Mouse (Mus musculus) naive thymus-derived CD4-positive, alpha-beta T cell, adult 2 months (primary cell): ENCODE data around the gene Pgghg.
"Not testable (repeated sequence)": the region's sequence is repeated elsewhere in the genome, so short reads cannot be mapped to it uniquely, and the experiment has no call there.

Experiments used
- DNase-seq: peaks from one replicate; pipeline ENCODE4 v3.0.0-alpha.2; 2011; ENCODE audit warnings: low read depth

The Pgghg gene

DNA sequence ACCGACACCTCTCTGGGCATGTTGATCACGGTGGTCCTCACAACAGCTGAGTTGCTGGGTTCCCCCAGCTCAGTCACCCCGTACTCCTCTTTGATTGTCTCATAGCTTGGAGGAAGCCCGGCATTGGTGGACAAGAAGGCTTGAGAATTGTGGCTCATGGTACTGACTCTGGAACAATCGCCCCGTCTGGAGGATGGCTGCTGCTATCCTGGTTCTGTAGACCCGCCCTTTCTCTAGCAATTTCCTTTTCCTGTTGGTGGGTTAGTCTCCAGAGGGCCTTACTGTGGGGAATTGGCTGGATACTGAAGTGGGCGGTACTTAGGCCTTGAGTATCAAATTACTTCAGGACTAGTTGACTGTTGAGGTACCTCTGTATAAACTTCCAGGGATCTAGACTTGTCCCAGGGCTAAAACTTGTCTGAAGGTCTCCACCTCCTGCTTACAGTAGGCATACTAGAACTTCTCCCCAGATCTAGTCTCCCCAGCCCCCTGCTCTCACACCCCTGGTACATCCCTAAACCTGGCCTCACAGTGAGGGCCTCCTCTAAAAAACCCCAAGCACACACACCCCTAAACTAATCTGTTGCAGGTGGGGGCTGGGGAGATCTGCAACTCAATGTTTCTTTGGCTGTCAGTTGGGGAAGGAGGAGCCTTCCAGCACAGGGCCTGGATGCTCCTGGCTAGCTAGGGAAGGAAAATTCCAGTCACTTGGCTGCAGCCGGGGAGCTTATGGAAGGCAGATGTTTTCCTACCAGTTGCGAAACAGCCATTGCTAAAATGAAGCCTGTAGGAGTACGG, 14.8 kb downstream of the Pgghg start, which contains the start of the genes Gm45717 and Ifitm2:
Gene Gm45717, minus strand, starts transcription at position 180 of the 798 bp plus-strand sequence.
Gene Ifitm2, minus strand, starts transcription at position 230 of the 798 bp plus-strand sequence.
- DNase-seq, result no peak

DNA sequence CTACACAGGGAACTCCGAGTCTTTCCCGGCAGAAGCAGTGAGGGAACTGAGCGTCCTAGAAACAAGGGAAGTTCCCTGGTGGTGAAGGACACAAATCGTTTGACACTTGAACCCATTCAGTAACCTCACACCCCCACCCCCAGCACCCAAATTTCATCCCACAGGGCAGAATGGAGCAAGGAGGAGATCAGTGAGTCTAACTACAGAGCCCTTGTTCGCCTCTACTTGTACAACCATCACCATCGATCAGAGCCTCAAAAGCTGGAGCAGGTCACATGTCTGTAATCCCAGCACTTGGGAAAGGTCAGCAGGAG, 15.3 kb downstream of the Pgghg start:
- no peak for DNase-seq

DNA sequence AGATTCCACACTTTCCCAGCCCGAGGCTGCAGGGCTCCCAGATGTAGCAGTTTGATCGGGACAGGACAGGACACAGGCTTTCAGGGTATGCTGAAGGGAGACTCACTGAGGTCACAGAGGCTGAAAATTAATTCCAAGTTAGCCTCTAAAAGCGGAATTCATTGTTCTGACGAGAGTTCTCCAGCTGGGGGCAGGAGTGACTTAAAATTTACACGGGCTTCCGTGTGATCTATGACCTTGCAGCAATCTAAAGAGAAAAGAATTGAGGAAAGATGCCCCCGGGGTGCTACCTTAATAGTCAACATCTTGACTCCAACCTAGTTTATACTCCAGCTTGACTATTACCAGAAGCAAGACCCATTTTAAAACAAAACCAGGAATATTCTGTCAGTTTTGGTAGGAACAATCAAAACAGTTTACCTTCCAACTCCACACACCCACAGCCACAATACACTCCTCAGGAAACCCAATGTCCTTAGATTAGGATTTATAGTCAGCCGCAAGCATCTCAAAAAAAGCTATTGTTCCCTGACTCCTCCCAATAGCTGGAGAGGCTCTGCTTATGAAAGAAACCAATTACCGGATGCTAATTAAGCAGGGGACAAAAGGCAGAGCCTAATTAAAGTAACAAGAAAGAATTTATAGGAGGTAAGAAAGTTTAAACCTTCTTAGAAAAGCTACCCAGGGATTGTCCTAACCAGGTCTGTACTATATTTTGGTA, 18.1 kb downstream of the Pgghg start:
- DNase-seq, result peak; percentile 70

DNA sequence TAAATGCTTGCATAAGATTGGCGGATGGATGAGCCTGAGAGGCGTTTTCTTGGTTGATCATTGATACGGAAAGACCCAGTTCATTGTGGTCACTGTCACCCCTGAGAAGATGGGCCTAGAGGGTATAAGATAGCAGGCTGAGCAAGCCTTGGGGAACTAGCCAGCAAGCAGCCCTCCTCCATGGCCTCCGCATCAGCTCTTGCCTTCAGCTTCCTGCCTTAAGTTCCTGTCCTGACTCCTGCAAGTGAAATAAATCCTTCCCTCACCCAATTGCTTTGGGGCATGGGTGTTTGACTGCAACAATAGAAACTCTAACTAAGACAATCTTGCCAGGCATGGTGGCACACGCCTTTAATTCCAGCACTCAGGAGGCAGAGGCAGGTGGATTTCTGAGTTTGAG, 18.8 kb downstream of the Pgghg start:
- DNase-seq, result no peak

DNA sequence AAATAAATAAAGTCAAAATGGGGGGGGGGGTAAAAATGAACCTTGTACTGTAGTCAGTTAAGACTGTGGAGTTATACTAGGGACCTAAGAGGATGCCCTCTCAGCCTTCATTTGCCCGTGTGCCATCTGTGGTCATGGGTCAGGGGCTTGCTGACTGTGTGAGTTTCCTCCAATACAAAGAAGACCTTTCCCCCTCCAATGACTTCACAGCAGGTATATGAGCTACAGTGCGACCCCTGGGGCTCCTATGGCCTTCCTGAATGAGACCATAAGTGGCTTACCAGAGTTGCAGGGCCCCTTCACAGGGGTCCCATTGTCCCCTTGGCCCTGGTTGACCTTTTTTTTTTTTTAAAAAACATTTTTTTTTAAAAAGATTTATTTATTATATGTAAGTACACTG, 20.2 kb downstream of the Pgghg start:
- no peak for DNase-seq

DNA sequence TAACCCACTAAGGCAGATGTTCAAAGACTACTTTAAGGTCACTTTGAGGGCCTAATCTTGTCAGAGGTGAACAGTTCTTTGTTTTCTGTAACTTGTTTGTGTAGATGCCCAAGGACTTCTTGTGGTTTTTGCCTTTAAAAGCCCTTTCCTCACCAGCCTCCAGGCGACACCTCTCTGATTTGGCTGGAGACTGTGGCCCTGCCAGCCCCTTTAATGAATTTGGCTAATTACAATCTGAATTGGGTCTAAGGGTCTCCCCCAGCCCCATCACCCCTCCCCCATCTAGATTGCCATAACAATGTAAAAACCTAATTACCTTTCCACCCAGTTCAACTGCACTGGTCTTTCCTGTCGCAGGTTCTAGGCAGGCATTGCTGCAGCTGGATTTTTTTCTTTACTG, 21.5 kb downstream of the Pgghg start:
- no peak for DNase-seq

DNA sequence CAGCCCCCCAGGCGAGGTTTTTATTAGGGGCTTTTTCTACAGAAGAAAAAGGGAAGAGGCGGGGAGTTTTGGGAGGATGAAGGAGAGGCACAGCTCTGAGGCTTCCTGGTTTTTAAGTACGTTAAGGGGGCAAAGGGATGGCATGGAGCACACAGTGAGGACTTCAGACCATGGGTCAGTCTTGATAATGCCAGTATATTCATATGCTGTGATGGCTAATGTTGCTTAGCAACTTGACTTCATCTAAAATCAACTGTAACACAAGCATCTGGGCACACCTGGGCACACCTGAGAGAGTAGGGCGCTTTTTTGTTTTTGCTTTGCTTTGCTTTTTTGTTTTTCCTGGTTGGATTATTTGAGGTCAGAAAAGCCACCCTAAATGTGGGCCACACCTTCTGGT, 25.7 kb downstream of the Pgghg start, which contains the start of gene Ifitm1:
Gene Ifitm1, plus strand, starts transcription at position 301 of the 400 bp plus-strand sequence.
- DNase-seq, result no peak

DNA sequence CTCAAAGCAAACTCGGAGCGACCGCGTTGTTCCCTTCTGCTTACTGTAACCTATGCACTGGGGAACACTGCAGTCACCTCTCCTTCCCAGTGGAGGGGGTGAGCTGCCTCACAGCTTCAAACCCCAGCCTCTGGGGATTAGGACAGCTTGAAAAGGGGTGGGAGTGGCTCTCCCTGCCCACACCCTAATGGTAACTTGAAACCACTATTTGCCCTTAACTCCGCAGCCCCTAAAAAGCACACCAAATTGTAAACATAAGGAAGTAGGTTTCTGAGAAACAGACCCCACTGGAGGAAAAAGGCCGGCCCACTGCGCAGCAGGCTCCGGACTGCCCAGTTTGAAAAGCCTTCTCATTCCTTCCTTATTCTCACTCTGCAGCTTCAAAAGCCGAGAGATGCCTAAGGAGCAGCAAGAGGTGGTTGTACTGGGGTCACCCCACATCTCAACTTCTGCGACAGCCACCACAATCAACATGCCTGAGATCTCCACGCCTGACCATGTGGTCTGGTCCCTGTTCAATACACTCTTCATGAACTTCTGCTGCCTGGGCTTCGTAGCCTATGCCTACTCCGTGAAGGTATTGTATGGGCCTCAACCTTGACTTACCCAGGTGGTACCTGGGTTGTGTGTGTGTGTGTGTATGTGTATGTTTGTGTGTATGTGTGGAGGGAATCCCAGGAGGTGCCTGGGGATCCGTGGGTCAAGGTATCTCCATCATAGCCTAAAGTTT, 26.8 kb downstream of the Pgghg start:
- DNase-seq, result no peak

DNA sequence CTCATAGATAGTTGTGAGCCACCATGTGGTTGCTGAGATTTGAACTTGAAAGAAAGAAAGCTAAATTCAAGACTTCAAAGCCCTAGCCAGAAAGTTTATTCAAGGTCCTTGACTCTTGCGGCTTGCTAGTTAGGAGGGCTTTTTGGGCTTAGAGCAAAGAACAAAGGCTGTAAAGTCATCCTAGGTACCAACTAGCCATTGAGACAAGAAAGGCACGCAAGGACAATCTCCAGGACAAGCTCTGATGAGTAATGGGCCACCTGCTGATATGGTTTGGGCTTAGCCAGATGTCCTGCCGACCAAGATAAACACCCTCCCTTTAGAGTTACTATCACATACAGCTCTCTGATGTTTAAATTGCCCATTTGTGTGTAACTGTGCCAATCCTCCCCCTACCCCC, 27.5 kb downstream of the Pgghg start:
- DNase-seq, result not testable (repeated sequence)

DNA sequence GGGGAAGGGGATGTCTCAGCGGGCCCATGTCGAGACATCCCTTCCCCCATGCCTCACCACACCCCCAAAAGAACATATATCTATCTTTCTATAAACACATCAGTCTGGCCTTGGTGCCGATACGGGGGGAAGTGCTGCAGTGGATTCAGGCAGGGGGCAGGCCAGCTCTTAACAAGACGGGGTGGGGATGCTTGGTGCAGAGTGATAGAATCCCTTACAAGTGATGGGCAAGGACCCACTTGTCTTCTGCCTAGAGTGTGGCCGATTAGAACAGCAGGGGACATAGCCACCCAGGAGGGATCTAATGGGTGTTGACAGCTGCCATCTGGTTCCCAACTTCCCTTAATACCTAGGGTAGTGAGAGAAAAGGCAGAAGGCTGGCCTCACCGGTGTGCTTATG, 29.7 kb downstream of the Pgghg start:
- DNase-seq, result no peak

DNA sequence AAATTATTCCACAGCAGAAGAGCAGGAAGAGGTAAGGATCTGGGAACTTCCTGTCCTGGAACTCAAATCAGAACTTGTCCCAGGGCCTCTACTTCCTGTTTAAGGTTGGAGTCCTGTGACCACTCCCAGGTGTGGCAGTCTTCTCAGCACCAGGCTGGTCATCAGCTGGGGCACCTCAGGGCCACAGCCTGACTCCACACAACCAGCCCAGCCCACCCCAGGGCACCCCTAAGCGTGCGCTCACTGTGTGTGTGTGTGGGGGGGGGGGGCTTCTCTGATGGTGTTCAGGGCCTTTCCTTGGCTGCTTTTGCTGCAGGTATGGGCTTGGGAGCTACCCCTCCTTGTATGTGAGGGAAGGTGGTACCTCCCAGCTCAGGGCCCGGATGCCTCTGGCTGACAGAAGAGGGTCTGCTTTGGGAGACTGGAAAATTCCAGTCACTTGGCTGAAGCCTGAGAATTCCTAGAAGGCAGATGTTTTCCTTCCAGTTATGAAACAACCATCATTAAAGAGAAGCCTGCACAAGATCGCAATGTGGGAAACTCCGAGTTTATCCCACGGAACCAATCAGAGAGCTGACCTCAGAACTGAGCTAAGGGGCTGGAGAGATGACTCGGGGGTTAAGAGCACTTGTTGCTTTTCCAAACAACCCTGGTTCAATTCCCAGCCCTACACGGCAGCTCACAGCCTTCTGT, 30.4 kb downstream of the Pgghg start:
- no peak for DNase-seq

DNA sequence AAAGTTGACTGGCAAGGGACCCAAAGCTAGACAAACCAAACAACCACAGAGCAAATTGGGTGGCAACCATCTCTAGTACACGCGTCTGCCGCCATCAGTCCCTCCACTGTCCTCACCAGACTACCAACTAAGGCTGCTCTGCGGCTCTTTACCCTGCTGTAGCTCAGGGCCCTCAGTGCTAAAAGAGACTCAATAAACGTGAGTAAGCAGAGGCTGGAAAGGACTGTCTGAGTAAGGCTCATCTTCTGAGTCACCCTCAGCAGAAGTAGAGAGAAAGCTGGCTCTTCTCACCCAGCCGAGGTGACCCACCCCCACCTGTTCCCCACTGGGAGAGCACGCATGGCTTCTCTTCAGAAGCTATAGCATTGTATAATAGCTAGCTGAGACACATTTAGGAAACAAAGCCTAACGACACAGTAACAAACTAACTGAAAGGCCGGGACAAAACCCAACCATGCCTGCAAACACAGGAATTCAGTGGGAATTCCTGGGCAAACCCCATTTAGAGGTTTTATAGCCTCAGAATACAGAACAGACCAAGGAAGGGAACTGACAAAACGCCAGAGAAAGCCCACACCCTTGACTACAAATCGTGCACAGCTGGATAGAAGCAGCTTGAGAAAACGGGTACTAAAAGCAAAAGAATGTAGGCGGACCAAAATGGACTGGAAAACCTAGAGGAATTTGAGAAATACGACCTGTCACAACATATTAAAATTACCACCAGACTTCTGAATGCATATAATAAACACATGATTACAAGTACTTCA, 32.4 kb downstream of the Pgghg start:
- DNase-seq, result no peak

DNA sequence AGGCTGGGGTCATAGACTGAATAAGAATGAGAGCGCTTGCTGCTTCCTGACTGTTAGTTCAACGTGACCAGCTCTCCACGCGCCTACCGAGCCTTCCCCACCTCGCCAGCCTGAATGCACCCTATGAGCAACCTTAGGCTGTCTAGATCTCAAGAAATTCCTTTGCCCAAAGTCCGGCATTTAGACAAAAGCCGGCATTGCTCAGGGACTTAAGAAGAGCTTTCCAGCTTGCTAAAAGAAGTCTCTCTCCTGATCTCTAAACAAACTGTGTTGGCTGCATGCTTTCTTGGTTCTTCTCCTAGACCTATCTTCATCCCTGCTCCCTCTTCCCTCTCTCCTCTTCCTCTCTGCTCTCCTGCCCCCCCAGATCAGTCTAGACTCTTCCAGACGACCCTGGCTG, 33.7 kb downstream of the Pgghg start:
- no peak for DNase-seq

DNA sequence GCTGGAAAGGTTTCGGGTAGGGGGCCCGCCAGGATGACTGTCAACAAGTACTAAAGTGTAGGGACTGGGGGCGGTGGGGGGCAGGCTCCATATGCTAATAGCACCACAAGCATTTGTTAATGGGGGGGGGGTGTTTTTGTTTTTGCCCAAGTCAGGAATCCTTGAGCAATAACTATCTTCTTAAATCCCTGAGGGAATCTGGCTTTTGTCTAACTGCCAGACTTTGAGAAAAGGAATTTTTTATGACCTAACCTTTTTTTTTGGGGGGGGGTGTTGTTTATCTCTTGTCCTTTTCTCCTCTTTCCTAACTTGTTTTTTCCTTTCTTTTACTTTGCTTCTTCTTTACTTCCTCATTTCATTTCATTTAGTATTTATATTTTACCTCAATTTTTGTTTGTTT, 34.3 kb downstream of the Pgghg start:
- no peak for DNase-seq

DNA sequence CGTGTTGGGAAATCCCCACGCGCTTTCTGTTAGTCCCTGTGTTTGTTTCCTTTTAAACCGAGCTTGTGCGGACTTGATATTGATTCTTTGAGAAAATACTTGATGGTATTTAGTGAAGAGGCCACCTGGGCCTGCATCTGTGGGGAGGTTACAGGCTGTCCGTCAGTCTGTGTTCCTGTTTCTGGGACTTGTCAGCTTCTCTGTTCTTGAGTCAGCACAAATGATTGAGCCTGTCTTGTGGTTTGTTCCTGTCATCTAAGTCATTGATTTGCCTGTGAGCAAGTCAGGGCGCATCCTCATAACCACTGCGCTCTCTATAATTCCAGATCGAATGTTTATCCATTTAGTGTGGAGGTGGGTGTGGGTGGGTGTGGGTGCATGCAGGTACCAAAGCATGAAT, 35.5 kb downstream of the Pgghg start:
- DNase-seq, result not testable (repeated sequence)

DNA sequence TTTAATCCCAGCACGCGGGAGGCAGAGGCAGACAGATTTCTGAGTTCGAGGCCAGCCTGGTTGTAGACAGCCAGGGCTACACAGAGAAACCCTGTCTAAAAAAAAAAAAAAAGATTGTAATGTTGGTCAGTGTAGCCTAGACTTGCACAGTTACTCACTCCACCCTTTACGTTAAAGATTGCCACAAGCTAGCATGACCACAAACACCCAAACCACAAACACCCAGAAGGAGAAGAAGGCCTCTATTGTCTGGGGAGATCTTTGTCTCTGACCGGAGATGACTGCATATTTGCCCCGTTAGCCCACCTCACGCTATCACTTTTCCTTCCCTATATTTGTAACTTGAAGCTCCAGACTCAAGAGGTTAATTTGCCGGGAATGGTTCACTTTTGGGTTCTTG, 40.5 kb downstream of the Pgghg start:
- DNase-seq, result no peak

DNA sequence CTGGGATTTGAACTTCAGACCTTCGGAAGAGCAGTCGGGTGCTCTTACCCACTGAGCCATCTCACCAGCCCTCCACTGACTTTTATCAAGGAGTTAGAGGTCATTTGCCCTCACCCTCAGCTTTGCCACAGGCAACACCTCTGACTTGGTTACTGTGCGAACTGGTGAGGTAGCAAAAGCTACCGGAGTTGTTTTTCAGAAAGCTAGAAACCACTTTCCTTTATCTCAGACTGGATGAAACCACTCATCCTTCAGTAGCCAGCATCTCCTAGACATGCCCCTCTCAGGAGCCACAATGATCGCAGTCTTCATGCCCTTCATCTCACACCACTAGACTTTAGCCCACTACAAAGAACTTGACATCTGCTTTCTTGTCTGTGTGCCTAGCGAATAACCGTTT, 41.8 kb downstream of the Pgghg start:
- DNase-seq, result no peak

DNA sequence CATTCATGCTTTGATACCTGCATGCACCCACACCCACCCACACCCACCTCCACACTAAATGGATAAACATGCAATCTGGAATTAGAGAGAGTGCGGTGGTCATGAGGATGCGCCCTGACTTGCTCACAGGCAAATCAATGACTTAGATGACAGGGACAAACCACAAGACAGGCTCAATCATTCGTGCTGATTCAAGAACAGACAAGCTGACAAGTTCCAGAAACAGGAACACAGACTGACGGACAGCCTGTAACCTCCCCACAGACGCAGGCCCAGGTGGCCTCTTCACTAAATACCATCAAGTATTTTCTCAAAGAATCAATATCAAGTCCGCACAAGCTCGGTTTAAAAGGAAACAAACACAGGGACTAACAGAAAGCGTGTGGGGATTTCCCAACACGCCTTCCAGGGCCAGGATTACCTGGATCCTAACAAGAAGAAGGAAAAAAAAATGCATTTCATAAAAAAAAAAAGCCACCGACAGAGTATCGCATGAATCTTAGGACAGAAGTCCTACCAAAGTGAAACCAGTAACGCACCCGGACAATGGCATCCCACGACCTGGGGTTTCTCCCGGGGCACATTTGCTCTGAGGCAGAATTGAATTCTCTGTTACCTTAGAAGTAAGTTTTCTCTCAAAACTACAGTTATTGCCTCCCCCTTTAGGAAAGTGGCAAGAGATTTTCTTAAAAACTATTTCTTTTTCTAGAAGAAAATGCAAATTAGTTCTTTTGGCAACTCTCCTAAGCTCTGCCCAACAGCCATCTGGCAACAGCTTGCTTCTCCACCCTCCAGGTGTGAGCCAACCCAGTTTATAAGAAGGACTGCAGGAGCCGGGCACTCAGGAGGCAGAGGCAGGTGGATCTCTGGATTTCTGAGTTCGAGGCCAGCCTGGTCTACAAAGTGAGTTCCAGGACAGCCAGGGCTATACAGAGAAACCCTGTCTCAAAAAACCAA, 46.3 kb downstream of the Pgghg start:
- DNase-seq, result no peak

DNA sequence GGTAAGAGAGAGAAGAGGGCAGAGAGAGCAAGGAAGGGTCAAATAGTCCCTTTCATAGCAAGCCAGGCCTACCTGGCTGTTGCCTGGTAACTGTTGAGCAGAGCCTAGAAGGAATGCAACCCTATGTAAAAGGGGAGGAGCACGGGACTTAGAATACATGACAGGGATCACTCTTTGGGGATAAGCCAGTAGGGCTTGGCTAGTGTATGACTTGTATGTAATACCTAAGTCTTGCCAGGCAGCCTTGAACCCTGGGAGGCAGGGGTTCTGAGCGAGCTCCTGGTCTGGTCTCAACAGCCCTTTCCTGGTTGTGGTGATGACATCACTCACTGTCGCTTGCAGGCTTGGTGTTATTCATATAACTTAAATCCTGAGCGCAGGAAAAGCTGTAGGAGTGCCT, 47.8 kb downstream of the Pgghg start:
- DNase-seq, result no peak

DNA sequence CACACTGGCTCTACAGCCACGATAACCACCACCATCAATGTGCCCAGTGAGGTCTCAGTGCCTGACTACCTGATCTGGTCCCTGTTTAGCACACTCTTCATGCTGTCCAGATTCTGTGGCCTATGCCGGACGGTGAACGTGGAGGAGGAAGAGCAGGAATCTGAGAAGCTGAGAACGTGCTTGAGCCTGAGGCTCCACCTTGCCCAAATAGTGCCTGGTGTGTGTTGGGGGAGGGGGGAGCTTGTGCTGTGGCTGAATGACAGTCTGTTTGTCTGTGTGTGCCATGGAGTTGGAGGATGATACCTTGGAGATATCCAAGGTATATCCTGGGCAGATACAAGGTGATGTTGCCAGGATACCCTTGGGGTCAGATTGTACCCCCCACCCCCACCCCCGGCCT, 49.0 kb downstream of the Pgghg start:
- no peak for DNase-seq
